Mouse (Mus musculus): ENCODE data around the gene Mettl26. TPM values are rescaled to one million over a fixed set of nuclear protein-coding genes. Genes with fewer than 3 reads are reported as not detected.

Mettl26 gene
- polyA plus RNA-seq, 1 experiment from 2014 or later = 3.3 TPM

DNA sequence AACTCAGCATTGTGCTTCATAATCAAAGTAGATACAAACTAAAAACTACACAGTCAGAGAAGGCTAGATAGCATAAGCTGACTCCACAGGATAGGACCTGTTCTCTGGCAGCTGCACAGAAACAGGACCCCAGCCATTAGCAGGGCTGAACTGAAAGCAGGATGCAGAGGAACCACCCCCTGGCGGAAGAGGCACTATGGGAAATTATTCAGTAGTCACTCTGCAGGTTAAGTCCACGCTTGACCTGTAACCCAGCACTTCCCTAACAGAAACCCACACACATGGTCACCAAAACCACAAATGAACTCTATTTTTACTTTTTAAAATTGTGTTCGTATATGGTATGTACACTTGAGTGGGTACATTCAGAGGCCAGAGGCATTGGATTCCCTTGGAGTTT lies 28.2 kb downstream of the Mettl26 start:
- Histone ChIP-seq H3K79me2 (ENCODE audit: inconsistent target) (peaks cover 100% of the 10 kb centered on the region), H3K27ac (no peak overlapping the region), H3K36me3 (ENCODE audit: inconsistent target) (peaks cover 4% of the 10 kb centered on the region; the same call in 1 of the 2 replicates), H3K4me3 (ENCODE audit: inconsistent target) (no peak overlapping the region)
- WGBS (ENCODE audit: missing documents) = 27% methylated on average over 3 of the region's 3 CpGs

GRCm38 (mm10) chr17:25907640-25908039 lies 32.8 kb downstream of the Mettl26 start:
- peaks cover 100% of the 10 kb centered on the region for H3K79me2 ChIP-seq (ENCODE audit: inconsistent target)
- H3K36me3 ChIP-seq (ENCODE audit: inconsistent target) = no peaks in the 10 kb centered on the region; the same call in 1 of the 2 replicates
- no peak overlapping the region for H3K4me3 ChIP-seq (ENCODE audit: inconsistent target)
- H3K27ac ChIP-seq = no peak overlapping the region
- 90% methylated on average over 2 of the region's 2 CpGs for WGBS (ENCODE audit: missing documents)

GRCm38 (mm10) chr17:25911816-25912215 lies 36.9 kb downstream of the Mettl26 start:
- H3K79me2 ChIP-seq (ENCODE audit: inconsistent target) = peaks cover 97% of the 10 kb centered on the region
- H3K27ac ChIP-seq = peak overlapping the region; percentile 99
- H3K4me3 ChIP-seq (ENCODE audit: inconsistent target) = no peak overlapping the region; the same call in 1 of the 2 replicates
- WGBS (ENCODE audit: missing documents) = 74% methylated on average over 4 of the region's 4 CpGs
- no peaks in the 10 kb centered on the region; the same call in 1 of the 2 replicates for H3K36me3 ChIP-seq (ENCODE audit: inconsistent target)

DNA sequence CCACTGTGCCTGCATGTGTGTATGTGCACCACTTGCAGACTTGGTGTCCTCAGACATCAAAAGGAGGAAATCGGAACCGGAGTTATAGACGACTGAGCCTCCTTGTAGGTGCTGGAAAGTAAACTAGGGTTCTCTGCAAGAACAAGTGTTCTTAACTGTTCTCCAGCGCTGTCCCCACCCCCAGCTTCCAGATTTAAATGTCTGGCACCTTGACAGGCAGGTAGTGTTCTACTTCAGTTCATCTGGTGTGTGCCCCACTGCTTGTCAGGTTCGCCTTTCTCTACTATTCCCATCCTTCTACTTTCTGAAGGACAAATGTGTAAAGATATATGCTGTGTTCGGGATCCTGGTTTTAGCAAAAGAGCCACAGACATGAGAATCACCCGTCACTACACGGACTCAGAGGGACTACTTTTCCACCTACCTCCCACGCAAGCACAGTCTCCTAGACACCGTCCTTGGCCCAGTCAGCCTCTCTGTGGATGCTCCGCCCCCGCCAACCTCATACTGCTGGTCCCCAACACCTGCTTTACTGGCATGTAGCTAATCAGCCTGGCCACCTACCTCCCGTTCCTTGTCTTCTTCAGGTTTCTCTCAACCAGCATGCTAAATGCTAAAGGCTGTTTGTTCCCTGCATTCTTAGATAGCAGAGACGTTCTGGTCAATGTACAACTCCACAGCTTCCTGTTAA lies 38.5 kb downstream of the Mettl26 start:
- Histone ChIP-seq H3K79me2 (ENCODE audit: inconsistent target) (peaks cover 97% of the 10 kb centered on the region), H3K27ac (peak overlapping the region; percentile 99), H3K4me3 (ENCODE audit: inconsistent target) (peak overlapping the region; percentile 32), H3K36me3 (ENCODE audit: inconsistent target) (no peaks in the 10 kb centered on the region; the same call in 1 of the 2 replicates)
- WGBS (ENCODE audit: missing documents) = 52% methylated on average over 14 of the region's 14 CpGs

- Histone ChIP-seq H3K36me3 (ENCODE audit: inconsistent target) (no peaks in the 10 kb centered on the region; the same call in 1 of the 2 replicates), H3K27ac (peak overlapping the region; percentile 99)
- WGBS (ENCODE audit: missing documents) = 0% methylated on average over 1 of the region's 1 CpGs
Observed at GRCm38 (mm10) chr17:25913877-25914275, 39.0 kb downstream of the Mettl26 start.

DNA sequence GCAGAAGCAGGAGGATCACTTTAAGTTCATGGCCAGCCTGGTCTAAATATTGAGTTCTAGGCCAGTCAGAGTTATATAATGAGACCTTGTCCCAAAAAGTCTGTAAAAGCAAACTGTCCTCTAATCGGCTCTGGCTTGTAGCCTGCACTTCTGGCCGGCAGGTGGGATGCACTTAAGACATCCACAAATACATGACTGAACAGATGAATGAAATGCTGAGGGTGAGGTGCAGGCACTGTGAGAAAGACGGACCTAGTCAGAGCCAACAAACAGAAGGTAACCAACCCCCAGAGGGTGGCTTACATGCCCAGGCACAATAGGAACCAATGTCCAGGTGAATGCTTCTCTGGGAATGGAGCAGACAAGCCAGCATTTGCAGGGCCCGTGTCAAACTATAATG lies 39.4 kb downstream of the Mettl26 start:
- no peaks in the 10 kb centered on the region; the same call in 1 of the 2 replicates for H3K36me3 ChIP-seq (ENCODE audit: inconsistent target)
- H3K4me3 ChIP-seq (ENCODE audit: inconsistent target) = no peak overlapping the region
- H3K27ac ChIP-seq = peak overlapping the region; percentile 99
- peaks cover 97% of the 10 kb centered on the region for H3K79me2 ChIP-seq (ENCODE audit: inconsistent target)
- WGBS (ENCODE audit: missing documents) = 52% methylated on average over 4 of the region's 4 CpGs

More at GRCm38 (mm10) chr17:25913877-25914275, 39.0 kb downstream of the Mettl26 start:
- peaks cover 97% of the 10 kb centered on the region for H3K79me2 ChIP-seq (ENCODE audit: inconsistent target)
- peak overlapping the region; percentile 32 for H3K4me3 ChIP-seq (ENCODE audit: inconsistent target)

- peaks cover 69% of the 10 kb centered on the region for H3K79me2 ChIP-seq (ENCODE audit: inconsistent target)
- no peaks in the 10 kb centered on the region; the same call in 1 of the 2 replicates for H3K36me3 ChIP-seq (ENCODE audit: inconsistent target)
- WGBS (ENCODE audit: missing documents) = 91% methylated on average over 8 of the region's 8 CpGs
- no peak overlapping the region for H3K4me3 ChIP-seq (ENCODE audit: inconsistent target)
- H3K27ac ChIP-seq = no peak overlapping the region
Observed at GRCm38 (mm10) chr17:25916931-25917647, 42.2 kb downstream of the Mettl26 start.

- Histone ChIP-seq H3K4me3 (ENCODE audit: inconsistent target) (peak overlapping the region; percentile 72), H3K36me3 (ENCODE audit: inconsistent target) (no peaks in the 10 kb centered on the region; the same call in 1 of the 2 replicates), H3K79me2 (ENCODE audit: inconsistent target) (peaks cover 59% of the 10 kb centered on the region), H3K27ac (peak overlapping the region; percentile 57)
- 95% methylated on average over 9 of the region's 9 CpGs for WGBS (ENCODE audit: missing documents)
Observed at GRCm38 (mm10) chr17:25918037-25918750, 43.3 kb downstream of the Mettl26 start.

- under 1% methylated on average over 73 of the region's 78 CpGs for WGBS (ENCODE audit: missing documents)
Observed at GRCm38 (mm10) chr17:25919144-25919785, 44.4 kb downstream of the Mettl26 start, which contains the start of gene Rab40c. Gene Rab40c (minus strand): TSS chr17:25919727.

GRCm38 (mm10) chr17:25919786-25920642 lies 45.1 kb downstream of the Mettl26 start:
- peak overlapping the region; percentile 76 for H3K4me3 ChIP-seq (ENCODE audit: inconsistent target)
- 1% methylated on average over 40 of the region's 40 CpGs for WGBS (ENCODE audit: missing documents)
- no peaks in the 10 kb centered on the region; the same call in 1 of the 2 replicates for H3K36me3 ChIP-seq (ENCODE audit: inconsistent target)
- H3K27ac ChIP-seq = peak overlapping the region; percentile 93
- peaks cover 43% of the 10 kb centered on the region for H3K79me2 ChIP-seq (ENCODE audit: inconsistent target)

More at GRCm38 (mm10) chr17:25919144-25919785, 44.4 kb downstream of the Mettl26 start, which contains the start of gene Rab40c:
- peak within 1 kb of the TSS; percentile 76 for H3K4me3 ChIP-seq (ENCODE audit: inconsistent target)
- peaks cover 51% of the 10 kb centered on the region for H3K79me2 ChIP-seq (ENCODE audit: inconsistent target)
- H3K36me3 ChIP-seq (ENCODE audit: inconsistent target) = no peaks in the 10 kb centered on the region; the same call in 1 of the 2 replicates
- H3K27ac ChIP-seq = peak within 1 kb of the TSS; percentile 93

DNA sequence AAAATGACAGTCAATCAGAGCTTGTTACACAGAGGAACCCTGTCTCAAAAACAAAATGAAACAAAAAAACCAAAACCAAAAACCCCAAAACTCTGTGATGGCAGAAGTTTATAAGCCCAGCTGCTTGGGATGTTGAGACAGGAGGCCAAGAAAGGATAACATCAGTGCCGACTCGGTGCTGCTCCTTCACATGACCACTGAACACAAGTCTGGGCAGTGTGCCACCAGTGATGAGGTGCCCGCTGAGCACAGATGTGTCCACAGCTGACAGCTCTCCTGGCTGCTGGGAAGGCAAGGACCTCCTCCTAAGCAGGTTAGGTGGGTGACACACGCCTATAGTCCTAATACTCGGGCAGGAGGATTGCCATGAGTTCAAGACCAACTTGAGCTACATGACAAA lies 47.2 kb downstream of the Mettl26 start:
- H3K79me2 ChIP-seq (ENCODE audit: inconsistent target) = peaks cover 22% of the 10 kb centered on the region
- no peak overlapping the region for H3K4me3 ChIP-seq (ENCODE audit: inconsistent target)
- peaks cover 11% of the 10 kb centered on the region for H3K36me3 ChIP-seq (ENCODE audit: inconsistent target)
- WGBS (ENCODE audit: missing documents) = 68% methylated on average over 5 of the region's 5 CpGs
- H3K27ac ChIP-seq = no peak overlapping the region

- H3K27ac ChIP-seq = no peak overlapping the region
- WGBS (ENCODE audit: missing documents) = 86% methylated on average over 2 of the region's 2 CpGs
- no peaks in the 10 kb centered on the region for H3K79me2 ChIP-seq (ENCODE audit: inconsistent target)
- H3K36me3 ChIP-seq (ENCODE audit: inconsistent target) = peaks cover 25% of the 10 kb centered on the region
- H3K4me3 ChIP-seq (ENCODE audit: inconsistent target) = no peak overlapping the region
Observed at GRCm38 (mm10) chr17:25925348-25925747, 50.5 kb downstream of the Mettl26 start.
